Mouse (Mus musculus) megakaryocyte, embryonic 14.5 days (primary cell): ENCODE measurements around the gene Fgf4.

Experiments
- FLI1 ChIP-seq: IDR thresholded peaks from 2 replicates; pipeline ENCODE4 v1.6.1; 2012; ENCODE audit warnings: low read length, inconsistent platforms, mixed read lengths
- GATA1 ChIP-seq: IDR thresholded peaks from 3 replicates; pipeline ENCODE4 v1.6.1; 2012; ENCODE audit warnings: mixed read lengths, low read length, inconsistent platforms, borderline replicate concordance

DNA sequence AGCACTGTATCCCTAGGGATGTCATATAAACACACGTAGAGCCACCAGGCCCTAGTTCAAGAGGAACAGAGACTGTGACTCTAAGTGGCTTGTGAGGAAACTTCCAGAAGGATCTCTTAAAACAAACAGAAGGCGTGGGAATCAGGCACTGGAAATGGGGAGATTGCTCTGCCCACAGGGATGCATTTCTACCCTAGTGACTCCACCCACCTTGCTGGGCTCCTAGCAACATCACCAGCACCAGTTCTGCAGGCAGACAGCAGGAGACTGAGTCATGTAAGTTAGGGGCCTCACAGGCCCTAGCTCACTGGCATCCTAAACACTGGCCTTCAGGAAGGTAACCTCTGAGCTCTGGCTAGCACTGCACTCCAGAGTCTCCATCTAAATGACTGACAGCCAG is 44.7 kb downstream of the Fgf4 start:
- TF ChIP-seq GATA1 (no peak), FLI1 (no peak)
